Mouse (Mus musculus) embryonic facial prominence, embryonic 14.5 days (tissue): Measurements from ENCODE around the gene Gbp9. TPM values are rescaled to one million over a fixed set of nuclear protein-coding genes. Genes with fewer than 3 reads are reported as not detected.

ENCODE experiments used
- polyA plus RNA-seq: library from polyadenylated mRNA; unstranded; fragments of >200 nt; fragmentation: Nextera tagmentation; extraction: Ambion mirVana; gene quantifications from 2 replicates; pipeline ENCODE4 v1.2.1, GENCODE M21; 2014

Gene Gbp9
- polyA plus RNA-seq, 1 experiment from 2014 or later: 4.6 TPM

Other genes starting within 250 kb of the Gbp9 start
- gene Abcg3, start 156.8 kb downstream of the Gbp9 start, polyA plus RNA-seq: 1.1 and 1.6 TPM in 2 replicates
- gene Gbp8, start within 50 bp of the Gbp9 start, polyA plus RNA-seq: 0.79 and 1.2 TPM in 2 replicates
- gene Gbp4, start within 50 bp of the Gbp9 start, polyA plus RNA-seq: 1.2 and 1.4 TPM in 2 replicates
- gene Gbp10, start 100.0 kb upstream of the Gbp9 start, polyA plus RNA-seq: 0.61 and 0.96 TPM in 2 replicates
- 0.28 and 0.32 TPM in 2 replicates for gene Gm43302, start 154.2 kb upstream of the Gbp9 start, polyA plus RNA-seq
- 3.9 and 6.2 TPM in 2 replicates for gene Gbp6, start 154.2 kb upstream of the Gbp9 start, polyA plus RNA-seq